Mouse (Mus musculus) neural tube, embryonic 10.5 days (tissue): Measurements from ENCODE around the gene Alkbh3.

Source experiments
- DNase-seq: peaks from one replicate; pipeline ENCODE4 v3.0.0-alpha.2; 2017; ENCODE audit warnings: low spot score; ENCODE audit errors: extremely low spot score

Alkbh3 gene

DNA sequence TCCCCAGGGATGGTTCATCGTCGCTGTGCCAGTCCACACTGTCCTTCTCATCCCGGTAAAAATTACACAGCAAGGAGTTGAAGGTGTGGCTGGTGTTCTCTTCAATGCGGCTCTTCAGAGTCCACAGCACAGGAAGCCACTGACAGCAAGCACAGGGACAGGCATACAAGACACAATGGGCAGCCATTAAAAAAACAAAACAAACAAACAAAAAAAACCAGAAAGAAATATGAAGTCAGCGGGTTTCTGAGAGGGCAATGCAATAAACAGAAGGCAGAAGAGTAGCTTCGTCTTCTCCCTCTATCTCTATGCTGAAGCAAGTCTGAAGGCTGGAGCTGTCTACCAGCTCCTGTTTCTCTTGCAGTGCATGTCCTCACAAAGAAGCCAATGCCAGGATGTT lies 14.4 kb downstream of the Alkbh3 start, which contains the start of gene Gm27027:
Gene Gm27027, minus strand, starts transcription at position 101 of the 400 bp plus-strand sequence.
- no peak for DNase-seq

DNA sequence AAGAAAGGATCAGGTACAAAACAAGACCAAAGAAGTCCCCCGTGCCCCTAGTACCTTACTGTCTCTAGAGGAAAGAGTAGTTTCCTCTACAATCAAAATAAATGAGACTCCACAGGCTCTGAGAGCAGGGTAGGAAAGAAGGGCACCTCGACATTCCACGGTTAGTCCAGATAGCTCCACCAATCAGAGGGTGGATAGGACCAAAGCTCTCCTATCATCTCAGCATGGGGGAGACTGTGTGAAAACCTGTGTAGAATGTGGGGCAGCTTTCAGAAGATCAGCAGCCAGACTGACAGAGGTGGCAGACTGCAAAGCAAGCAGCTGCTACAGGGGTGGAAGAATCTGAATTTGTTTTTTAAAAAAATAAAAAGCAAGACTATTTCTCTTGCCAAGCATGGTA lies 17.8 kb downstream of the Alkbh3 start:
- DNase-seq = no peak

DNA sequence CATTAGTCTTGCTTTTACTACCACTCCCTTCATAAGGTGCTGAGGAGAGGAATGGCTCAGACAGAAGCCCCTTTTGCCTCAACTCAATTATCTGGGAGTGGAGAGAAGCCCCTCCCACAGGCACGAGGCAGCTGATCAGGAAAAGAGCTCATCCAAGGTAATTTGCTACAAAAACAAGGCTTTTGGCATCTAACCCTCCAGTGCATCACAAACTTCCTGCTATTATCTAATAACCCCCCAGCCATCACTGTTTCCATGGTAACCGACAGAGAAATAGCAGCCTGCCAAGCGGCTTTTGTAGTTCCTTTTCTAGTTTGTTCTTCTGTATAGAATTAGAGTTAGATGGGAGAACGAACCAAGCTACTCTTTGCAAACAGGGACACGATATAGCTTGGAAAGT lies 18.3 kb downstream of the Alkbh3 start:
- no peak for DNase-seq

DNA sequence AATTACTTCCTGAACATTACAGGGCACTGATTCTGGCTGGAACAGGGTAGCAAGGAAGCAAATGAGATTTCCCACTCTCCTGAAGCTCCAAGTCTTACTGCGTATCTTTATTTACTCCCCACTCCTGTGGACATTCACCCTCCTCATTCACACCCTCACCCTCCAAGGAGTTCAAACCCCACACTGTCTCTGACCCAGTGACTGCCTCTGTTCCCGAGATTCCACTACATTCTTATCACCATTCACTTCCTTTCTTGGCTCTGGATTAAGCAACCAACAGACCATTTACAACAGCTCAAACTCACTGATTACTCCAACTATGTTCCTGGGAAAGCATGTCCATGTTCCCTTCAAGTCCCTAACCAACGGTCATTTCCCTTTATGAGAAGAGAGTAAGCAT lies 19.3 kb downstream of the Alkbh3 start:
- no peak for DNase-seq

DNA sequence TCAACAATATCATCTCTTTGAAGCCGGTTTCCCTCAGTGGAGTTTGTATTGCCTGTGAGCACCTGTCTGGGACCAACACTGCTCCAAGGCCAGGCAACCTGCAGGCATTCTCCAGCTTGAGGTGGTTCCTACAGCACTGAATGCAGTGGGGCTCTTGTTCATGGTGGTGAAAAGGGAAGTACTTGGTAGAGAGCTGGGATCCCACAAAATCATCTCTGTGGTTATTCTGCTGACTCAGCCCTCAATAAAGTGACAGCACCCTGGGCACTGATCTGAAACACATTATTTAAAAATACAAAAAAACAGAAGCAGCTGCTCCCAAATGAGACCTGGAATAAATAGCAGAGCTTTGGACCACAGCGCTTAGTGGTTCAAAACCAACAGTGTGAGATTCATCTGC lies 22.2 kb downstream of the Alkbh3 start:
- DNase-seq = no peak

DNA sequence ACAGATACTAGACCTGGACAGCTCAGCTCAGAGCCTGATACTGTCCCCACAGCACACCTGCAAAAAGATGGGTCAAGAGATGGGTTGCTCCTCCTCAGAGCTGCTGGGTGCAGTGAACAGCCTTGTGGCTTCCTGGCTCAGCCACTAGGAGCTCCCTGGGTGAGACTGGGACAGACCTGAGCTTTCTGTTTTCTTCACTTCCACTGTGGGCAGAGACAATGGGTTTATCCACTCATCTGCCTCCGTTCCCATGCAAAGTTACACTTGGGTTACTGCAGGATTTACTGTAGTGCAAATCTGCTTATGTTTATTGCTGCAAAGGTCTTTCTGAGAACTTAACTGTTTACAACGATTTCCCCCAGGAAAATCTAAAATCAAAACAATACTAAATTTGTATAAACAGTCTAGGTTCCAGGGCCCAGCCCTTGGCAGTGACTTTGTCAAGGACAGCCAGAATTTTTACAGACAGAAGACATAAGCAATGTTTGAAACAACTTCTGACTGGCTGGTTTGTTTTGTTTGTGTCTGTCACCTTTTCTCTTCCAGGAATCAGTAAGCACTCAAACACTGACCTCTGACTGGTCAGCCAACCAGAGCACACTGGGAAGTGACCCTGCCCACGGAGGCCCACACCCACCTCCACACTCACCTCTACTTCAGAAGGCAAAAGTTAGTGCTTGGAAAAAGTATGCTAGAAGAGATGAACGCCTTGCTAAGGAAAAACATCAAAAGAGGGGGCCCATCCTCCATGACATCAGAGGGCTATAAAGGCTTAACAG lies 28.0 kb downstream of the Alkbh3 start:
- no peak for DNase-seq

DNA sequence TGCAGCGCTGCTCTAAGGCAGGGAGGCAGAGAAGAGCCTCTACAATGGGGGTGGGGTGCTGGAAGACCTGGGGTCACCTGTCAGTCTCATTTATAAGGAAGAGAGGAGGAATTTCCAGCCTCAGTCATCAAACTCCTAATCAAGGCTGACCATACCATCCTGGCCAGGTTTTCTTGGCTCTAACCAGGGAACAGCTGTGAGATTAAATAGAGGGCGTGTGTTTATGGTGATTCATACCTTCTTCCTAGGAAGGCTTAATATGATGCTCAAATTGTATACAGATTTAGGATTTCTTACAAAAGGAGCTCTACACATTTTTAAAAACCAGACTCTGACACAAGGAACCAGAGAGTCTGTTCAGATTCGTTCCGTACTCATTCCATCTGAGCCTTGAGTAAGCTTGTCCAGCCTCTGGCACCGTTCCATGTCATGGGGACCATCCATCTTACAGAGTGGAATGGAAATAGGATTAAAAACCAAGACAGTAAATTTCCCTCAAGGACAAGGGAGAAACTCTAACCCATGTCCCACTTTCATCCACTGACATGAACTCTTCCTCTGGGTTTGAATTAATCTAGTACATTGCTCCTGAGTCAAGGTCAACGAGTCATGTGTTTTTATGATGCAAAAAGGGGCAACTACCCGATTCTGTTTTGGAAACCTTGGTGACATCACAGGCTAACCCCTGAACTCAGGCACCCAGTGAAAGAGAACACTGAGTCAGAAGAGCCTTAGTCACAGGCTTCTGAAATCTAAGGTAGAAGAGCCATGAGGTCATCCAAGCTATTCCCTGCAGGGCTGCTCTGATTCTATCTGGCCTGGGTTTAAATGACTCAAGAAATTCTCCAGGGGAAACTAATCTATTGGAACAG lies 31.1 kb downstream of the Alkbh3 start:
- DNase-seq = no peak

DNA sequence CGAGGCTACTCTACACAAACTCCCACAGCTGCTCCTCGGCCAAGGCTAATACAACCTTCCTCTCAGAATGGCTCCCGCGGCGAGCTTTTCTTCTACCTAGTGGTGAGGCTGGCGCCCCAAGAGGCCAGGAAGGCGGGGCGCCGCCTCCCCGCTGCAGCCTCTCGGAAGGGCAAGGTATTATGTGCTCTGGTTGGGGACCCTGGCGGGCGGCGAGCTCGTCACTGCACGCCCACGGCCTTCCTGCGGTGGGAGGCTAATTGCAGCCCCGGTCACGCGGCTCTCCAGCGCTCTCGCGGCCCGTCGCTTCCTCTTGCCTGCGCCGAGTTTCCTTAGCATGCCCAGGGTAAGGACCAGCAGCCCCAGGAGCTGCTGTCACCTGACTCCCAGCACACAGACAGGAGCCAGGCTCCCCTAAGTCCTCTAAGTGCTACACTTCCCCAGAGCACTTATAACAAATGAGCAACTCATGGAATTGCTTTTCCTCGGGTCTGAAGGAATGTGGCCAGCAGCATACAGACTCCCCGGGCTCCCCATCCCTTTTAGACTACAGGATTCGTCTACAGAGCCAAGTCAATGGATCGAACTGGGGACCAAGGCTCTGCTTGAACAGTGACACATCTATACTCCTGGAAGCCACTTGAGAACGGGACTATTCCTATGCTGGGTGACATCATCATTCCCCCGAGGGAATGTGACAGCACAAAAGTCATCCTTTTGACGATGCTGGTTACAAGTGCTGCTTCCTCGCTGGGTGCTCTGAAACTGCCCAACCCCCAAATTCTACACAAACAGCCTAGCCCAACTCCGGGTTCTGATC lies 34.0 kb downstream of the Alkbh3 start:
- DNase-seq = peak; percentile 66

DNA sequence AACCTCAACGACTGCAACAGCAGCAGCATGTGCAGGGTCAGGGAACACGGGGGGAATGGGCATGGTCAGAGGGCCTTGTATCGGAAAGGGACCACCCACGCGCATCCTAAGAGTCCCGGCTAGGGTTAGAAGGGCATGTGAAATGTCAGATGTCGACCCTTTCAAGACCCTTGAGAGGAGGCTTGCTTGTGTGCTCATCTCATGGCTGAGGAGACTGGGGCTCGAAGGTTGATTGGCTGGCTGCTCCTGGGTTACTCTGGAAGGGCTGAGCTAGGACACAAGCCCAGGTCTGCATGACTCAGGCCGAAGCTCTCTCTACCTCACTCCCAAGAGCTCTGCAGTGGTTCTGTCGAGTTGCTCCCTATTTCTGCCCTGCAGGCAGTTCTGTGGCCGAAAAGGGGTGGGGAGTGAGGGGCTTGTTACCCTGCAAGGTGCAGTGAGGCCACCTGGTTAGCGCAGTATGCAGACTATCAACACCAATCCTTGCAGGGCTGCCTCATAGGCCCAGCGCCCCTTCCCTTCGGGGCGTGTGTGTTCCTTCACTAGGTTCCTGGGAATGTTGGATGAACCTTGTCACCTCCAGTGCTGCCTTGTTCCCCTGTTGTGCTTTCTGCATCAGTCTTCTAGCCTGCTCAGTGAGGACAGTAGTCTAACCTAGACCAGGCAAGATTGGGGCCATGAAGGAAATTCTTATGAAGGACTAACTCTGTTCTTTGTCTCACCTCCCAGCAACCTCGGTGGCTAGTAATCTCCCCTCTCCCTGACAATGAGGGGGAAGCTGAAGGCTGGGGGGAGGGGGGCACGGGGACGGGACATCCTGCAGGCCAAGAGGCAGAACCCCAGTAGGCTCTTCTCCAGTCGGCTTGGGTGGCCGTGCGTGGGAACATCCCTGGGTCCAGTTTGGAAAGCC lies 34.8 kb downstream of the Alkbh3 start:
- peak; percentile 37 for DNase-seq

DNA sequence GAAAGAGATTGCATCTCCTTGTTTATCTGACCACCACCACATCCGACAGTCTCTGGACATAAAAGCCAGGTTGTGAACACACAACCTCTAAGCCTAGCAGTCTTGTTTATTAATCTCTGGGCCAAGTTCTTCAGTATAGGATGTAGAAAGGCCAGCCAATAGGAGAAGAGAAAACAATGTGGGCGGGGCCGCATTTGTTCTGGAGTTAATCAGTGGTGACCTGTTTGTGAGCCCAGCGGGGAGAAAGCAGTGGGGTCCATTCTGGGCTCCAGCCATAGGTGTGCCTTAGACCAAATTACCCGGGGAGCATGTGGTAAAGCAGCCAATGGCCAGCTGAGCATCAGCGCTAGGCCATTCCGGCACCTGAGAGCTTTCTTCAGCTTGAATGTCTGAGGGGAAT lies 35.6 kb downstream of the Alkbh3 start:
- DNase-seq = no peak

DNA sequence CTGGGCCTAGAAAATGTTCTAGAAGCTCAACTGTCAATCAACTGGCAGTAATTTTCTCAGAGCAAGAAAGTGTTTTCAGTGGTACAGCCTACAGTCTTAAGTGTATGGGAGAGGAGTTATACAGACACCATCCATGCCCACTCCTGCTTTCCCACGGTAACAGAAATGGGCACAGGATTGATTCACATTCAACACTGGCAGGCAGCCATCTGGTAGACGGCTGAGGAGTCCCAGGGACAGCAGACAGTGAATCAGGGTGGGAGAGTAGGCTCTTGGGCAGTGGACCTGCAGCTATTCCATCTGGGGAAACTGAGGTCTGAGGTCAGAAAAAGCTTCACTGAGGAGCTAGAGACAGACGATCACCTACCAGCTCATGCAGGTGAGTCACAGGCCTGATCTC lies 39.0 kb downstream of the Alkbh3 start:
- DNase-seq = no peak

DNA sequence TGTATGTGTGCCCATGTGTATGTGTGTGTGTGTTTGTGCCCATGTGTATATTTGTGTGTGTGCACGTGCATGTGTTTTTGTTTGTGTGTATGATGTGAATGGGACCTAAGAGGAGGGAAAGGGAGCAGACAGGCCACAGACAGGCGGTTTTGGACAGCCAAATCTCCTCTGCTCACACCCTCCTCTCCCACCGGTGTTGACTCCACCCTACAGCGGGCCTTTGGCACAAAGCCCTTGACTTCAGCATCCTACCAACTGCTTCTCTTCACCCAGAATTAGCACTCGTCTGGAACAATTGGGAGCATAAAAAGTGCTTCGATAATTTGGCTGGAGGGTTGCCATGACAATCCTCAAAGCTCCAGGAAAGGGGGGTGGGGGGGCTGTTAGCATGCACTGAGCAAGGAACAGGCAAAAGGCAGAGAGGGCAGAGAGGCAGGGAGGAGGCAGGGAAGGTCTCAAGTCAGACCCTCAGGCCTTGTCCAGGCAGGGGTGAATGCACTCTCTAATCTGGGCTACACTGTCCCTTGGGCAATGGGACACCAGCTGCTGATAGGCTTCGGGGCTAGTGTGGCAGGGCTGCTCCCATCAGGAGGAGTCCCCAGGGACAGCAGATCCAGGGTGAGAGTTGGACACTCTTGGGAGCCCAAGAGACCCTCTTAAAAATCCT lies 46.0 kb downstream of the Alkbh3 start:
- no peak for DNase-seq

DNA sequence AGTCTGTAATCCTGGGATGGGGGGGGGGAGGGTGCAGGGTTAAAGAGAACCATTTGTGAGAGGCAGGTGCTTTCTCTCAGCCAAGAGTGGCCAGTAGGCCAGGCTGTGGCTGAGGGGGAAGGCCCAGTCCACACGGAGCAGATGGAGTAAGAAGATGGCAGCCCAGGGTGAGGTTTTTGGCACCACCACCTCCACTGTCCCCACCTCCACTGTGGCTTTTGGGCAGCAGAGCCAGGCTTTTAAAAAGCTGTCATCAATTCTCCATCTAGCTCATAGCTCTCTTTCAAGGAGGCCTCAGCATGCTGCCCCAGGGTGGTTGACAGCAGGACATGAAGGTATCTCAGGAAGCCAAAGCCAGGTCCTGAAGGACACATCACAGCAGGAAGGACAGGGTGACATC lies 46.8 kb downstream of the Alkbh3 start:
- no peak for DNase-seq

DNA sequence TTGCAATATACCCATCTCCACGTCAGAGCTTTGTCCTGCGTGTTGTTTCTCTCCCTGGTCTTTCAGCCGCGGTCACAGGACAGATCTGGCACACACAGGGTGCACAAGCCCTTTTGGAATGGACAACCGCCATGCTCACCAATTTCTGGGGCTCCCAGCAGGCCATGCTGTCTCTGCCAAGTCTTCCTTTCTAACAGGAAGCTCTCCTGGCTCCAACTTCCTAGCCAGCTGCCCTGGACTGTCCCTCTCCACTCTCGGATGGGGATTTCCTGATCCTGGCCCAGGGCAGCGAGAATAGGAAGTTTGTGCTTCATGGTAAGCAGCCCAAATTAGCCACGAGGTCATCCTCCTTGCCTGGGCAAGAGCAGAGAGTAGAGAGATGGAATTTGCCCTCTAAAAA lies 48.9 kb downstream of the Alkbh3 start:
- no peak for DNase-seq

DNA sequence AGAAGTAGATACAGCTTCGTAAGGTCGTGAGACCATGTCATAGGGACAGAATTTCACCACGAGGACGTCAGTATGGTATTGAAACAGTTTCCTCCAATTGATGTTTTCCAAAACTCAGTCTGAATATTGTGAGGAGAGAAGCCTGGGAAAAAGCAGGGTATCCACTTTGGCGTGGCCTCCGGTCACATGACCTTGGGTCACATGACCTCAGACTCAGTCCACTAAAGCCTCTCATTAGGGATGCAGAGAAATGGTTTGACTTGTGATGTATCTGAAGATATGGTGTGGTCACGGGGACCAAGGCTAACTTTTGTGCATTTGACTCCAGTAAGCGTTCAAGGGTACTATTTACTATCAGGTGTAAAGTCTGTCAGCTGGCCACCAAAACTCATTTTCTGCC lies 51.3 kb downstream of the Alkbh3 start:
- no peak for DNase-seq

DNA sequence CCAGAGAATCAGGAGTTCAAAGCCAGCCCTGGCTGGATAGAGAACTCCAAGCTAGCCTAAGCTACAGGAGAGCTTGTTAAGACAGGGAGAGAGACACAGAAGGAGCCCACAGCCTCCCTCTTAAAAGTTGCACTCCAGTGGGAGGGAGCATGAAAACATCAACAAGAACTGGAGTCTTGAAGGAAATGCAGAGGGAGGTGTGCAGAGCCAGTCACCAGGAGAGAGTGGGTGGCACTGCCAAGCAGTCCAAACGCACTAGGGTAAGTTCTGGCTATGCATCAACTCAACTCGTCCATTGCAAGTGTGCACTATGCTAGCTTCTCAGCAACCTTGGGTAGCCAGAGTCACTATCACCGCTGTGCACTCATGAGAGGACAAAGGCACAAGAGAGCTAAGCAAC lies 52.4 kb downstream of the Alkbh3 start:
- no peak for DNase-seq

DNA sequence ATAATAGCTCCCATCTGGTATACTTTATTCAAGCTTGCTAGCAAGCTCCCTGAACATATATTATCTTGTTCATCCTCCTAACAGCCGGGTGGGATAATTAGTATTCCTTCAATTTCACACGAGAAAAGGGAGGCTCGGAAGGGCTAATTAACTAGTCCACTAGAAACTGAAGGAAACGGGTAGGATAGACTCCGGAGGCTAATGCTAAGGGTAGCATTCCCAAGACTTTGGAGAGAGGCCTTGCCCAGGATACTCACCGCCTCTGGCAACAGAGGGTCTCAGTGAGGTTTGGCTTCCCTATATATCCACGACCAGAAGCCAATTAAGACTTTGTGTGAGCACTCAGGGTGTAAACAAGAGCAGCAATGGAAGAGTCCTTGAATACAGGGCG lies 52.8 kb downstream of the Alkbh3 start:
- no peak for DNase-seq

DNA sequence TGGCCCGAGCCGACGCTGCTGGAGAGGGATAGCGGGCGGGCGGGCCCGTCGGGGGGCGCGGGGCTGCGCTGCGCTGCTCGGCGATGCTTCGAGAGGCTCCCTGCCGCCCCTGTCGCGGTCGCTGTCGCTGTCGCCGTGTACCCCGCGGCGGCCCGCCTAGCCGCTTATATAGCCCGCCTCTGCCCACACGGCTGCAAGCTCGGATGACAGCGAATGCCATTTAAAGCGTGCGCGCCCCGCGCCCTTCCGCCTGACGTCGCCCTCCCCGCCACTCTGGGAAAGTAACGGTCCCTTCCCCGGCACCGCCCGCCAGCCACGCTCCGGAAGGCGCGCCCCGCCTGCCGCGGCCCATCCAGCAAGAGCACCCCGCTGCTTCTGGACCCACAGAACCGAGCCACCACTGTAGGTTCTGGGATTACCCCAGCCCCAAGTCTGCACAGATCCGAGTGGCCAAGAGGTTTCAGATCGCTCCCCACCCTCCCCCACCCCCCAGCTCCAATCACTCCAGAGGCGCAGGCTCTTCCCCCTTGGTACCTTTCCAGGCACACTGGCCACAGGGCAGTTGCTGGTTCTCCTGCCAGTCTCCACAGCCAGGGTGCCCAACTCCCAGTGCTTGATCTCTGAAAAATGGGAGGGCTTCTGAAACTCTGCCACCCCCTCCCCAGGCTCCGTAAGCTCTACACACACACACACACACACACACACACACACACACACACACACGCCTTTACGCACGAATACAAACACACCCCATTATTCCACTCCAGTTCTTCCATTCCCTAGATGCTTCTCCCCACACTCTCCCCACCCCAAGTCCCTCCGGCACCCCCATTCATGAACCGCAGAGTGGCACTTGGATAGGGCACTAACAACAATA lies 53.5 kb downstream of the Alkbh3 start, which contains the start of gene Gm13889:
Gene Gm13889, minus strand, starts transcription at position 294 of the 877 bp plus-strand sequence.
- DNase-seq = peak; percentile 57

DNA sequence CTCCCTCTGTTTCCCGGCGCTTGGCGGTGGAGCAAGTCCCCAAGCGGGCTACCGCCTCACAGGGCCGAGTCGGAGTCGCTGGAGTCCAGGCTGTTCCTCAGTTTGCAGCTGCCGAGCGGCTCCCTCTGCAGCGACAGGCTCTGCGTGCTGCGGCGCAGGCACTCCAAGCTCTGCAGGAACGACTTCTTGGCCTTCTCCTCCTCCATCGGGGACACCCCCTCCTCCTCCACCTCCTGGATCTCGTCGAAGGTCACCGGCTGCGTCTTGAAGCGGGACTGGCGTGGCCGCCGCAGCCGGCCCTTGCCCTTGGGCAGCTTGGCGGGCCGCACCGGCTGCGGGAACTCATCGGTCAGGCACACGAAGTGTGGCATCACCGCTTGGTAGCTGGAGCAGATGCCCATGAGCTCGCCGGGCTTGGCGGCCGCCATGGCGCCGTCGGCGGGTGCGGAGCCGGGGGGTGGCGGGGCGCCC lies 54.2 kb downstream of the Alkbh3 start:
- DNase-seq = peak; percentile 77
